Mouse (Mus musculus): ENCODE results near the gene Krtcap2. TPM values are rescaled to one million over a fixed set of nuclear protein-coding genes. Genes with fewer than 3 reads are reported as not detected.

Krtcap2 gene
- 262 TPM for polyA plus RNA-seq (2017; shearing (Covaris generic))

DNA sequence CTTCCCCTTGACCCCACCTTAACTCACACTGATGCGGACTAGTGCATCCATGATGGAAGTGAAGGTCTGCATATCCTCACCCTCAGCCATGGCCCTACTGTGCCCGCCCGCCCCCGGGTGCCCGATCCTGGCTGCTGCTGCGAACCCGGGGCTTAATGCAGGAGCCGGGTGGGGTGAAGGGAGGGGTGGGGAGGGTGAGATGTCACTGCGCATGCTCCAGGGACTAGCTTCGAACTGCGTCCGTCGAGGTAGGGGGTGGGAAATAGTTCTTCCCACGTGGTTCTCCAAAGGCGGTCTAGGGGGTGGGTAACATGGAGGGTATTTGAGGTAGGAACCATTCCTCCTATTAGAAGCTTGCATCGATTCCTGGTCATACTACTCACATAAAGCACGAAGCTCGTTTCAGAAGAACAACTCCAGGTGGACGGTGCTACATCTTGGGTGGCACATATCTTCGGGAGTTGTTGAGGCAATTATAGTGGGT is at the start of gene Krtcap2:
Gene Krtcap2, plus strand, starts transcription at position 279 of the 484 bp plus-strand sequence.

DNA sequence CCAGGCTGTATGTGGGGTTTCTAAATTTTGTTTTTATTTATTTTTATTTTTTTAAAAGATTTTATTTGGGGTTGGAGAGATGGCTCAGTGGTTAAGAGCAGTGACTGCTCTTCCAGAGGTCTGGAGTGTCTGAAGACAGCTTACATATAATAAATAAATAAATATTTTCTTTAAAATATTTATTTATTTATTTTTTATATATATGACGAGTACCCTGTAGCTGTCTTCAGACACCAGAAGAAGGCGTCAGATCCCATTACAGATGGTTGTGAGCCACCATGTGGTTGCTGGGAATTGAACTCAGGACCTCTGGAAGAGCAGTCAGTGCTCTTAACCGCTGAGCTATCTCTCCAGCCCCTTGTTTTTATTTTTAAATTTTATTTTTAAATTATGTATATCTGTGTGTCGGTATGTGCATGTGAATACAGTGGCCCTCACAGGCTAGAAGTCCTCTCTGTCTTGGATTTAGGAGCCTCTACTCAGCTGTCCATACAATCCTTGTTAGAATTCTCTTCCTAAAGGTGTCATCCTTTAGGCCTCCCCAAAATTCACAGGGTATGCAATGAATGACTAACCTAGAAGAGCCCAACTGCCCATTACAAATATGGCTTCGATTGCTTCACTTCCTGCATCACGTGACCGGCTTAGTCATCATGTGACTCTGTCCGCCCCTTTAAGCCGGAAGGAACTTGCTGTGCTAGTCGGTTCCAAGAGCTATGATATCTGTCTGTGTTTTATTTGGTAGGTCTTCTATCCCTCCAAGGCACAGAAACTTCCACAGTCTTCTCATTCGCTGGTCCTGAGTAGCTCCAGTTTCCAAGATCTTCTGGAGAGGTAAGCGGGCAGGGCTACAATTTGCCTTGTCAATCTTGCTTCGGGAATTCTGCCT is 43.3 kb upstream of the Krtcap2 start, which contains the start of gene Gba:
Gene Gba, plus strand, starts transcription at position 676 of the 889 bp plus-strand sequence.

DNA sequence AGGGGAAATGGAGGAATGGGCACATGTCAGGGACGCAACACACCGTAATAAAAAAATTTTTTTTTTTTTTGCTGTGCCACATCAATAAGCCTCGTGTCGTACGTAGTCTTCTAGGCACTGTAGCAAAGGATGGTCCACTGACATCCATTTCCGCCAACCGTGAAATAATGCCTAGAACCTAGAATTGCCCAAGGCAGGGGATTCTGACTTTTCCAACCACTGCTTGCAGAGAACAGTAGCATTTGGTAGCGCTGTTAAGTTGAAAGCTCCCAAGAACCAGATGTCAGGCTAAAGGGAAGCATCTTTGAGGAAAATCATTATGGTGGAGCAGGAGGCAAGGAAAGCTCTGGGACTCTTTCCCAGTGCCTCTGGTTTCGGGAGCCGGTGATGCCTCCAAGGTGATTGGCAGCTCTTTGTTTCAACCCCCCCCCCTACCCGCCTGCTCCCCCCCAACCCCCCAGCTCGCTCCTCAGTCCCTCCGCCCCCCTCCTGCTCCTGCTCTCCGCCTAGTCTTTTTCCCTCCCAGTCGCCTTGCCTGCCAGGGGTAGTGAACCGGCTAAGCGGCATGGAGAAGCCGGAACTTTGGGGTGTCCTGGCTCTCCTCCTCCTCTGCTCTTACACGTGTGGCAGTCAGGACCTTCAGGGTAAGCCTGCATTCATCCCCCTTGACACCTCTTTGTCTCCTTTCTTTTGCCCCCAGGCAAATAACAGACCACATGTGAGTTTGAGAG is 30.9 kb upstream of the Krtcap2 start, which contains the start of gene Thbs3:
Gene Thbs3, plus strand, starts transcription at position 500 of the 731 bp plus-strand sequence.

DNA sequence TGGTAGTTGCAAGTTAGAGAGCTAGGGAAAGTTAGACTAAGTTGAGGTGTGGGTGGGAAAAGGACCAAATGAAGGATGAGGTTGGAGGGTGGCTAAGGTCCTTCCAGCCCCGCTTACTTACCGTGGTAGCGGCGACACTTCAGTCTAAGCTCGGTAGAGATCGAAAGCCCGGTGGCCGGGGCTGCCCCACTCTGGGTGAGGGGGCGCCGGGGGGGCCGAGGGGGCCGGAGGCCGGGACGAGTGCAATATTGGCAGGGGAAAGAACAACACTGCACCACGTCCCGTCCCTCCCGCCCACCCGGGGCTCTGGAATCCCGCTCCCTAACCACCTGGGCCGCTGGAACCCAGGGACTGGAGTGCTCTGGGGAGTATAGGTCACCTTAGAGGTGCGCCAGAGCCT is 18.9 kb upstream of the Krtcap2 start, which contains the start of gene Mtx1:
Gene Mtx1, minus strand, starts transcription at position 189 of the 400 bp plus-strand sequence.

DNA sequence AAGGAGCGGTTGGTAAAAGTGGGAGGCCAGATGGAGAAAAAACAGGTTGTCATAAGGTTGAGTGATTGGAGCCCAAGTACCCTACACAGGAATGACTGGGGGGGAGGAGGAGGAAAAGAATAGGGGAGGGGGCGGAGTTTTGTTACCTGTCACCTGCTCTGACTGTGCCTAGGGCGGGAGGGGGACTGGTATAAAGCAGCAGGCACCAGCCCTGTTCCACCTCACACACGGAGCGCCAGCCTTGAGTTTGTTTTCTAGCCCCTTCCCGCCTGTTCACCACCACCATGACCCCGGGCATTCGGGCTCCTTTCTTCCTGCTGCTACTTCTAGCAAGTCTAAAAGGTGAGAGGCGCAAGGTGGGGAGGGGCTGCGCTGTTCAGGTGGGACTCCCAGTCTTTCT is 16.9 kb upstream of the Krtcap2 start, which contains the start of gene Muc1:
Gene Muc1, plus strand, starts transcription at position 222 of the 400 bp plus-strand sequence.

DNA sequence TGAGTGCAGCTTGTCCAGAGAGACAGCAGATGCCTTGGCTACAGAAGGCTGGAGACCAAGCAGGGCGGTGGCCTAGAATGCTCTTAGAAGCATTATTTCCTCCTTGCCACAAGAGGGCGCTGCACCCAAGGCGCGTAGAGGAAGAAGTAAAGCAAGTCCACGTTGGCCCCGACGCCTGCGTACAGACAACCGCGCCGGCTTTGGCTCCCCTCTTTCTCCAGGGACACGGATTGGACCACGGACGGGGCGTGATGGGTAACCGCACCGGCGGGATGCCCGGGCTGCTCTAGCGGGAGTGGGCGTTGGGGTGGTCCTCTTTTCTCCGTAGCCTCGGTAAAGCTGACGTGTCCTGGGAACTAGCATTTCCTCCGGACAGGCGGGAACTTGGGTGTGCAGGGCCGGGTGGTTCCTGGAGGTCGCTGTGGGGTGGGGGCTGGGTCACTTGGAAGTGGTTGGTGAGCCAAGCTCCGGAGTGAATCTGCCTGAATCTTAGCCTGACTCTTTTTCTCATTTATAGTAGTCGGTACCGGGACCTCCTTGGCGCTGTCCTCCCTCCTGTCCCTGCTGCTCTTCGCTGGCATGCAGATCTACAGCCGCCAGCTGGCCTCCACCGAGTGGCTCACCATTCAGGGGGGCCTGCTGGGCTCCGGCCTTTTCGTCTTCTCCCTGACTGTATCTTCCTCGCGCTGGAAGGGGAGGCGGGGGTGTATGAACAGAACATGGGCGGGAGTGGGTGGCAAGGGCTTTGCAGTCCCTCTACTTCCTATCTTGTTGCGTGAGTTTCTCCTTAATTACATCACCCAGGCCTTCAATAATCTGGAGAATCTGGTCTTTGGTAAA is 715 bp downstream of the Krtcap2 start, which contains the start of gene Trim46:
Gene Trim46, minus strand, starts transcription at position 49 of the 840 bp plus-strand sequence.

DNA sequence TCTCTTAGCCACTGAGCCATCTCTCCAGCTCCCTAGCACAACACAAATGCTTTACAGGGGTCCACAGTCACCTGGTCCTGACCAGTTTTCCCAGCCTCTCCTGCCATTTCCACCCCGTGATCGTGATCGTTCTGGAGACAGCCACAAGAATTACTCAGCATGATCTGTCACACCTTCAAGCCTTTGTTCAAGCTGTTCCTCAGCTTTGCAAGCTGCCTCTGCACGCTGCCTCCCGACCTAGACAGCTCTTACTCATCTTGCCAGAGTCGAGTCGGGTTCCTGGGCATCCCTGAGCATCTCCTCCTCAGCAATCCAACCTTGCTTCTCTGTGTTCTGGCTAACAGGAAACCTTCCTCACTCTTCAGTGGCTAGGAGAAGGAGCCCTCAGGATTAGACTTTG is 13.3 kb downstream of the Krtcap2 start, which contains the start of gene Dpm3:
Gene Dpm3, plus strand, starts transcription at position 283 of the 400 bp plus-strand sequence.

DNA sequence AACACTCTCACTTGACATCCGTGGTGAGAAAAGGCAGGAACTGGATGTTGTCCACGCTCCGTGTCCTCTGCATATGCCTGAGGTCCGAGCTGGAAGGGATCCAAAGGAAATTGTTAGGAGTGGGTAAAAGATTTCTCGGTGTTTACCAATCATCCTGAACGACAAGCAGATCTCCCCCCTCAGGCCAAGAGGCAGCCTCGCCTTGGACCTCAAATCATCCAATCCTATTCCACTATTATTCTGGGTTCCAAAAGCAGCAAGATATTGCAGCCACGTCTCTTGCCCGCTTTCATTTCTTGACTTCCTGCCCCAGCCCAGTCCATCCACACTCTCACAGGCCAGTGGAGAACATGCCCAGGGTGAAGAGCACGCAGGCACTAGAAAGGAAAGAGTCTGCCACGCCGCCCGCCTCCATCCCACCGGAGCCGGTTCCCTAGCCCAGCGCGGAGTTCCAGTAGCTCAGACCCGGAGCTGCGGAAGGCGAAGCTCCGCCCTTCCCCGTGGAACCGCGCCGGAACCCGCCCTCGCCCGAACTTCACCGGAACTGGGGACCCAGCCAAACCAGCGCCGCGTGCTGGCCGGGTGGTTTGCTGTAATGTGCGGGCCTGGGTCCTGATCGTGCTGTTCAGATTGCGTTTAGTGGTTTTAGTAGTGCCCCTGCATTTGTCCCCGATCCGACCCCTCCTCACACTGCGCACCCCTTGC is 24.4 kb downstream of the Krtcap2 start, which contains the start of gene Slc50a1:
Gene Slc50a1, minus strand, starts transcription at position 520 of the 705 bp plus-strand sequence.

DNA sequence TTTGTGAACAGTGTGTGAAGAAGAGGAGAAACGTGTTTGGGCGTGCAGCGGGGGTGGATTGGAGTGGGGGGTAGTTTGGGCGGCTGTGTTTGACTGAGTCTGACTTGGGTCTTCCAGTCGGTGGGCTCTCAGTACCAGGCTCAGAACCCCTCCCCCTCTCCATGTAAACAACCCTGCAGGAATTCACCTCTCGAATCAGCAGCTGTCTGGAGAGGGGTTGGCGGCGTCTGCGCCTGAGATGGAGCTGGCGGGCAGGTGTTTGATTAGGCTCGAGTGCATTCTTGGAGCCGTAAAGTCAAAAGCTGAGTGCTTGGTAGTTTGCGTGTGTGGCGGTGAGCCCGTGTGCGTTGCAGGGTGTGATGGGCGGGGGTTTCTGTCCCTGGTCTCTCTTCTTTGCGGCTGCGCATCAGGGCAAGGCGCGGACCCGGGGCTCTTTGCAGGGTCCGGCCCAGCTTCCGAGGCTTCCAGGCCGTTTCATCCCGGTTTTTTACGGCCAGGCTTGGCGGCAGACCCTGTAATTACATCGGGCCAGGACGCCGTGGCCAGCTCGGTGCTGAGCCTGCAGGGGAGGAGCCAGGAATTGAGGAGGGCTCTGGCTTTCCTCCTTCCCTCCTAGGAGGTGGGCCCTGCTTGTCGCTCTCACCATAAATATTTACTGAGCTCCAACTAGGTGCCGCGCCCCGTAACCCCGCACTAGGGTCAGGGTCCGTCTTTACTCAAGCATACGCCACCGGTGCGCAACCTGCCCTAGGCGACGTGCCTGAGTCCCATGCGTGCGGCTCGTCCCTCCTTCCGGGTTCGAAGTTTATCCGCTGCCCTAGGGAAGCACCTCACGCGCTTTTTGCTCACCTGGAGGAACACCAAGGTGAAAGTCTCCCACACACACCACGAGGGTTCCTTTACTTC is 35.1 kb downstream of the Krtcap2 start, which contains the start of gene Efna1:
Gene Efna1, minus strand, starts transcription at position 537 of the 906 bp plus-strand sequence.

Other genes starting within 250 kb of the Krtcap2 start
- 50.1 TPM for gene Rusc1, start 152.7 kb upstream of the Krtcap2 start, polyA plus RNA-seq (2017; shearing (Covaris generic))
- gene Gm43738, start 144.9 kb upstream of the Krtcap2 start, polyA plus RNA-seq (2017; shearing (Covaris generic)) = not detected
- gene Fdps, start 144.0 kb upstream of the Krtcap2 start, polyA plus RNA-seq (2017; shearing (Covaris generic)) = 83.7 TPM
- not detected for gene Pklr, start 109.8 kb upstream of the Krtcap2 start, polyA plus RNA-seq (2017; shearing (Covaris generic))
- gene Hcn3, start 85.8 kb upstream of the Krtcap2 start, polyA plus RNA-seq (2017; shearing (Covaris generic)) = 0.77 TPM
- 37.4 TPM for gene Clk2, start 81.2 kb upstream of the Krtcap2 start, polyA plus RNA-seq (2017; shearing (Covaris generic))
- 321 TPM for gene Scamp3, start 68.5 kb upstream of the Krtcap2 start, polyA plus RNA-seq (2017; shearing (Covaris generic))
- gene Fam189b, start 62.8 kb upstream of the Krtcap2 start, polyA plus RNA-seq (2017; shearing (Covaris generic)) = 277 TPM
- gene Gba, start 43.0 kb upstream of the Krtcap2 start, polyA plus RNA-seq (2017; shearing (Covaris generic)) = 145 TPM
- 1.9 TPM for gene Thbs3, start 30.8 kb upstream of the Krtcap2 start, polyA plus RNA-seq (2017; shearing (Covaris generic))
- gene Mtx1, start 18.9 kb upstream of the Krtcap2 start, polyA plus RNA-seq (2017; shearing (Covaris generic)) = 142 TPM
- 2.4 TPM for gene Muc1, start 16.9 kb upstream of the Krtcap2 start, polyA plus RNA-seq (2017; shearing (Covaris generic))
- gene Trim46, start 343 bp downstream of the Krtcap2 start, polyA plus RNA-seq (2017; shearing (Covaris generic)) = 6.1 TPM
- gene Dpm3, start 13.4 kb downstream of the Krtcap2 start, polyA plus RNA-seq (2017; shearing (Covaris generic)) = 107 TPM
- 284 TPM for gene Slc50a1, start 24.6 kb downstream of the Krtcap2 start, polyA plus RNA-seq (2017; shearing (Covaris generic))
- not detected for gene Efna1, start 35.2 kb downstream of the Krtcap2 start, polyA plus RNA-seq (2017; shearing (Covaris generic))
- gene Efna3, start 77.0 kb downstream of the Krtcap2 start, polyA plus RNA-seq (2017; shearing (Covaris generic)) = not detected
- 0.84 TPM for gene Efna4, start 92.1 kb downstream of the Krtcap2 start, polyA plus RNA-seq (2017; shearing (Covaris generic))
- gene Adam15, start 104.0 kb downstream of the Krtcap2 start, polyA plus RNA-seq (2017; shearing (Covaris generic)) = 18.6 TPM
- 0.12 TPM for gene Dcst2, start 116.0 kb downstream of the Krtcap2 start, polyA plus RNA-seq (2017; shearing (Covaris generic))
- gene Dcst1, start 119.3 kb downstream of the Krtcap2 start, polyA plus RNA-seq (2017; shearing (Covaris generic)) = 0.74 TPM
- 56.8 TPM for gene Zbtb7b, start 148.8 kb downstream of the Krtcap2 start, polyA plus RNA-seq (2017; shearing (Covaris generic))
- gene Lenep, start 156.8 kb downstream of the Krtcap2 start, polyA plus RNA-seq (2017; shearing (Covaris generic)) = 1.2 TPM
- 68.8 TPM for gene Flad1, start 165.9 kb downstream of the Krtcap2 start, polyA plus RNA-seq (2017; shearing (Covaris generic))
- gene Cks1b, start 172.4 kb downstream of the Krtcap2 start, polyA plus RNA-seq (2017; shearing (Covaris generic)) = 31.7 TPM
- gene Shc1, start 172.5 kb downstream of the Krtcap2 start, polyA plus RNA-seq (2017; shearing (Covaris generic)) = 98.3 TPM
- gene Pygo2, start 184.2 kb downstream of the Krtcap2 start, polyA plus RNA-seq (2017; shearing (Covaris generic)) = 42.2 TPM
- gene Pbxip1, start 190.7 kb downstream of the Krtcap2 start, polyA plus RNA-seq (2017; shearing (Covaris generic)) = 190 TPM
- gene Pmvk, start 208.6 kb downstream of the Krtcap2 start, polyA plus RNA-seq (2017; shearing (Covaris generic)) = 18.5 TPM

Data from inflammation-experienced regulatory T-cells, adult 16 weeks (primary cell).